Mouse (Mus musculus) small intestine, adult 2 months (tissue): ENCODE measurements at regions not wholly inside any gene's neighbourhood (a gene's known extent, or its start where the extent isn't known, plus 50 kb on each side); places are given as distances from the start of the nearest gene placed in this dataset.

Experiments used
- CTCF ChIP-seq: fragments of 200-500 bp; IDR thresholded peaks from 2 replicates; pipeline ENCODE4 v1.5.1; 2012; ENCODE audit warnings: low read depth, mild to moderate bottlenecking, control low read depth, inconsistent platforms, low read length, moderate library complexity, mixed read lengths; ENCODE audit not compliant: insufficient replicate concordance, insufficient read length; ENCODE audit errors: extremely low read depth
- POLR2A ChIP-seq: fragments of 200-500 bp; IDR thresholded peaks from 2 replicates; pipeline ENCODE4 v1.6.1; 2012; ENCODE audit warnings: low read depth, mild to moderate bottlenecking, control low read depth, inconsistent platforms, low read length, moderate library complexity

DNA sequence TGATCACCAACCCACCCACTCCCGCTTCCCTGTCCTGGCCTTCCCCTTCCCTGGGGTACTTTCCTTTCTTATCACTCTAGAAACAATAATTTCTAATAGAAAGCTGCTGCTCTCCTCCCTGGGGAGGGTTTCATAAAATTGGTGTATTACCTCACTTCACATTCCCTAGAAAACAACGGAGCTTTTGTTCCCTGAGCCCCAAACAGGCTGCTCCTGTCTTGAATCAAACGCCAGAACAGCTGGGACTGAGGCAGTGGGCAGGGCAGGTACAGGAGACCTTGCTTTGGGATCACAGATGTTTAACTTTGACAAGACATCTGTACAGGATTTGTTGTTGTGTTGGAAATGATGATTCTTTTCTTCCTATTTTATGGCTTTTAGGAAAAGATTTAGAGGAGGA, 192.8 kb upstream of the Col8a1 start:
- TF ChIP-seq CTCF (no peak), POLR2A (no peak)
